Mouse (Mus musculus) testis, adult 2 months (tissue): ENCODE data around the gene Afap1.

ENCODE experiments used
- CTCF ChIP-seq: fragments of 200-500 bp; IDR thresholded peaks from 2 replicates; pipeline ENCODE4 v1.5.1; 2012; ENCODE audit warnings: low read depth, mild to moderate bottlenecking, inconsistent platforms, low read length, moderate library complexity; ENCODE audit not compliant: control insufficient read depth, insufficient read depth, insufficient replicate concordance
- POLR2A ChIP-seq: fragments of 200-500 bp; IDR thresholded peaks from 2 replicates; pipeline ENCODE4 v1.6.1; 2012; ENCODE audit warnings: low read depth, mild to moderate bottlenecking, inconsistent platforms, low read length, moderate library complexity; ENCODE audit not compliant: control insufficient read depth

DNA sequence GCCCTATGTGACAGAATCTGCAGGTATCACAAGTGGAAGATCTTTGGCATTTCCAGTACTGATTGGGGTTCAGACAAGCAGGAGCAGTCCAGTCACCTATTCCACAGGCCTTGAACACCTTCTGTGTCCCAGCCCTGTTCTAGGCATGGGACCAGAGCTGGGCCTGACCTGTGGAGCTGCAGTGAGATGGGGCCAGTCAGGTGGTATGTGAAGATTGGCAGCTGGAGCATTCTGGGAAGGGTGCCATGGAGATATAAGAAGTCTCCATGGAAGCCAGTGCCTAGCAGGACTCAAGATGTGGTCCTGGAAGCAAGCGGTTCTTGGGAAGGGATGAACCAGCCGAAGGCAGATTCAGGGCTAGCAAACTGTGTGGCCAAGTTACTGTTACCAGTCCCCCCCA, 31.7 kb upstream of the Afap1 start:
- TF ChIP-seq POLR2A, result no peak
- TF ChIP-seq CTCF, result no peak
